Mouse (Mus musculus): ENCODE results near the gene 1700088E04Rik.

The 1700088E04Rik gene

DNA sequence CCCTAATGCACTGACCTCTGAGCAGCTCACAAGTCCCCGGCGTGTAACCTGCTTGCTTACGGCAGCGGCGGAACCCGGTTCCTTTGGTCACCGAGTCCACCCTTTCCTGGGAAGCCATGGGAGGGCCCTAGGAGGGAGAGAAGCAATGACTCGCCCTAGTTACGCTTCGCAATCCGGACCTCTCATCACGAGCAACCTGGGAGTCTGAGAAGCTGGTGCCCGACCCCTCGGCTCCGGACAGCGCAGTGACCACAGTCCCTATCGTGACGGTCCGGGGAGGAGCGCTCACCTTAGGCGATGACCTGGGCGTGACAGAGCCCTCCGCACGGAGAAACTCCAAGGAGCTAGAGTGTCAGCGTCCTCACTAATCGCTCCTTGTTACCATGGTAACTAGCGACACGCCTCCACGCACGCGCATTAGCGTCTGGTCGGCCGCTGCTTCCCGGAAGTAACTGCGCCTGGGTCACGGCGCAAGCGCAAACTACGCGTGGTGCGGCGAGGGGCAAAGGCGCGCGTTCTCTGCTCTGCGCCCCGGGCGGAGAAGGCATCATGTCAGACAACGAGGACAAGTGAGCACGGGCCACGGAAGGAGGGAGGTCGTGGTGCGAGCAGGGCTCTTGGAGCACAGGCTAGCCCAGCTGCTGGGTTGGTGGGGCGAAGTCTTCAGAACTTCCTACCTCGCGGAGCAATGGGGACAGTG, at the start of gene 1700088E04Rik, which contains the start of gene Polr2f:
1700088E04Rik (minus strand) TSS at position 388 of the 700 bp plus-strand sequence.
Polr2f (plus strand) TSS at position 144 of the 700 bp plus-strand sequence.
- peak; percentile 84 for DNase-seq (ENCODE audit: low read depth)

DNA sequence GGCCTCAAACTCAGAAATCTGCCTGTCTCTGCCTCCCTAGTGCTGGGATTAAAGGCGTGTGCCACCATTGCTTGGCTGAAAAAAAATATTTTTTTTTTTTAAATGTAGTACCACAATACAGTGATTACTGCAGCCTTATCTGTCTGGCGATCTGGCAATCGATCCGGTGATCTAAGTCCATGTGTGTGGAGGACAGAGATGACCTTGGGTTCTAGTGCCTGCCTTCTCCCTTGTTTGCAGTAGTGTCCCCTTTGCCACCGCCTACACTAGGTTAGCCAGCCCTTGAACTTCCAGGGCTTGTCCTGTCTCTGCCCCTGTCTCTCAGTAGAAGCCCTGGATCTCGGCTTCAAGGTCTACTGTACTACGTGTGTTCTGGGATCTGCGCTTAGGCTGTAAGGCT, 46.8 kb upstream of the 1700088E04Rik start:
- no peak for DNase-seq (ENCODE audit: low read depth)

DNA sequence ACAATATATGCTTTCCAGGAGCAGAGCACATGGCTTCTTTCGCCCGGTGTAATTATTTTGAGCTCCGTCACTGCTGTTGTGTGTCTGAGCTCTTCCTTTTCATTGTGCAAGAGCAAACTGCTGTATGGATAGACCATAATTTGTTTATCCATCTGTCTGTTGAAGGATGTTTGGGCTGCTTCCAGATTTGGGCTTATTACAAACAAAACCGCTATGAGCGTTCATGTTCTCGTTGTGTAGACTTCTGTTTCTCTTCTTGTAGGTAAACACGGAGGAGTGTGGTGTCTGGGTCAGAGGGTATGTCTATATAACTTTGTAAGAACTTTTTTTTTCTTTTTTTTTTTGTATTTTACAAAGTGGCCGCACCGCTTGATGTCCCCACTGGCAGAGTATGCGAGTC, 44.2 kb upstream of the 1700088E04Rik start:
- no peak for DNase-seq (ENCODE audit: low read depth)

DNA sequence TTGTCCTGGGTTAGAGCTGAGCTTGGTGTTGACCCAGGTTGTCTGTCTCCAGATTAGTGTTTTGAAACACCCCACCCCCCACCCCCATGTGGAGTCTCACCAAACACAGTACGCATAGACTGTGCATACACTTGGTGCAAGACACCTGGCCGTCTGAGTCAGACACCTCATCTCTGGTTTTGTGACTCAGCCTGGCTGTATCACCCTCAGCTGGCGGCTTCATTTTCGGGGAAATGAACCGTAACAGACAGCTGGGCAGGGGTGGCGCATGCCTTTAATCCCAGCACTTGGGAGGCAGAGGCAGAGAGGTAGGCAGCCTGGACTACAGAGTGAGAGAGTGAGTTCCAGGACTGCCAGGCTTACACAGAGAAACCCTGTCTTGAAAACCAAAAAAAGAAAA, 35.9 kb upstream of the 1700088E04Rik start:
- no peak for DNase-seq (ENCODE audit: low read depth)

DNA sequence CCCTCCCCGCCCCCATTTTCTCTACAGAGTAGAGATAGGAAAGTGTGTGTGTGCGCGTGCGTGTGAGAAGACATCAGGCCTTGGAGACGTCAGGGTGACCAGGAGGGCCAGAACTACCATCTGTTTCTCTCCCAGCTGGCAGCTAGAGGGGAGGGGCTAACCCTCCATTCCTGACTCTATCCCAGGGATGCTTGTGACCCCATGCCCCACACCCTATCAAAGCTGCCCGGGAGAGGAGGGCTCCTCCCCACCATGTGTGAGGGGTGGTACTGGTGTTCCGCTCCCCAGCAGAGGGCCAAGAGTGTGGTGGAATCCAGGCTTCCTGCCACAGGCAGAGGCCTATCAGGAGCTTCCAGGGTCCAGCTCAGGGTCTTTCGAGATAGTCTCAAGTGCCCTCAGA, 25.7 kb upstream of the 1700088E04Rik start:
- DNase-seq (ENCODE audit: low read depth): no peak

DNA sequence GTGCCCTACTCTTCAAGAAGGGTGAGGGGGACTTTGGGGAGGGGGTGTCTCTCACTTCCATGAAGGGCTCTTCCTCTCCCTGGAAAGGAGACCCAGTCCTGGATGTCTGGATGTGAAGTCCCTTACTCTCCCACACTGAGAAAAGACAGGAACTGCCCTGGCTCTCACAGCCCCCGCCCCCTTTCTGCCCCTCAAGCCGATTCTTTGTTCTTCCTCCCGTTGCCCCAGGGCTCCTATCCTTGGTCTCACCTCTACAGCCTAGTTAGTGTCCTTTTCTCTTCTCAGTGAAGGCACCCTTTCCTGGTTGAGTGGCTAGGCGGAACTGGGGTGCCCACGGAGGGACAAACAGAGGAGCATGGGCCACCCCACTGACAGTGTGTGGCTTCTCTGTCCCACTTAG, 24.1 kb upstream of the 1700088E04Rik start, which contains the start of gene Sox10:
Sox10 (minus strand) TSS at position 101 of the 400 bp plus-strand sequence.
- DNase-seq (ENCODE audit: low read depth): no peak

DNA sequence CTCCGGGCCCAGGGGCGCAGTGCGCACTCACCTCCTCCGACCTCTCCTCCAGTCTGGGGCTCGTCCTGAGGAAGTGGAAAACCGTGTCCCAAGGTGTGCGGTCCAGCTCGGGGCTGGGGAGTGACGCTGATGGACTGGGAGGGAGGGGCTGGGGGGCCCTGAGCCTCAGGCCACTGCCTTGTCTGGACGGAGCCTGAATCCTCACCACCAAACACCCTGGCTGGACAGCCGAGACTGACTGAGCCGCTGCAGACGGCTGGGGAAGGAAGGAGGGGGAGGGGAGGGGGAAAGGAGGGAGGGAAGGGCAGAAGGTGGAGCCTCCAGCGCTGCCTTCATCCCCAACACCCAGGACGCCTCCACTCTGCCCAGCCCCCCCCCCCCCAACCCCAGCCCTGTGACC, 23.2 kb upstream of the 1700088E04Rik start:
- DNase-seq (ENCODE audit: low read depth): no peak

DNA sequence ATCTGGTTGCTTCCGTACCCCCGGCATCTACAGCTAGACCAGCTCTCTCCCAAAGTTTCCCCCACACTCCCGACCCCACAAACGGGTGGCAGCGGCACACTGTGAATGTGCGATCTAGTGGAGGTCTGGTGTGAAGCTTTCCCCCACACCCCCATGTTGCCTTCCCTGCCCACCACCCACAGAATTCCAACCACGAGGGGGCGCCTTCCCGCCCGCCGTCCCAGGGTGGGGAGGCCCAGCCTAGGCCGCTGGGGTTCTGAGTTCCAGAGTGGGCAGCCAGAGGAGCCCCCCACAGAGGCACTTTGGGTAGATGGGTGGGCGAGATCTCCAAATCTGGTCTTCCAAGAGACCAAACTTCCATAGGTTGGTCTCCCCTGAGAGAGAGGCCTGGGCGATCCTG, 21.8 kb upstream of the 1700088E04Rik start:
- no peak for DNase-seq (ENCODE audit: low read depth)

DNA sequence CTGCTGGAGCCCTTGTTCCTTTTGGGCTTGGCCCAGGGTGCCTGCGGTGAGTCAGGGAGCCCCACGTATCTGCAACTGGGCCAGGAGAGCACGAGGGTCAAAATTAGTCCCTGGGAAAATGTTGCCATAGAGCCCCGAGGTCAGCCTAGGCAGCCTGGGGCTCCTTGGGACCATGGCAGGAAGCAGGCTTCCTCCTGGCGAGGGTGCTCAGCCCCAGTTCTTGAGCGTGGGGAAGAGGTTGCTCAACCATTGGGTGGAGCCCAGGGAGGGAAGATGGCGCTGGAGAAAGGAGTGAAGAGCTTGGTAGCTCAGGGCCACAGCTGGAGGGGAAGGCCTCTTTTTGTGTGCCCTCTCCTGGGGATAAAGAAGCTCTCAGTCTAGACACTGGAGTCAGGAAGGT, 21.2 kb upstream of the 1700088E04Rik start:
- no peak for DNase-seq (ENCODE audit: low read depth)

DNA sequence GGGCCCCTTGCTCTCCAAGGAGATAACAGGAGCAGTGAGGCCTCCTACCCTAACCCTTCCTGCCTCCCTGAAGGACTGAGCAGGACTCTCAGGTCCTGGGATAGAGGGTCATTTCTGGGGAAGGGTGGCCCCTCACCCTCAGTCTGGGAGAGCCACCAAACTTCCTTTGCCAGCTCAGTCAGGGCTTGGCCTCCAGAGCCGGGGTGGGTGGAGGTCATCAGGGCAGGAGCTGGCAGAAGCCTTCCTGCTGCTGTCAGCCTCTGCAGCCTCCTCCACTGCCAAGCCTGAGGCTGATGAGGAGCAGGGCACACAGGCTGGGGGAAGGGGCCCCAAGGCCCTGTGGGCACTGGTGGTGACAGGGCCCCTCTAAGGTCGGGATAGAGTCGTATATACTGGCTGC, 14.5 kb upstream of the 1700088E04Rik start:
- no peak for DNase-seq (ENCODE audit: low read depth)

DNA sequence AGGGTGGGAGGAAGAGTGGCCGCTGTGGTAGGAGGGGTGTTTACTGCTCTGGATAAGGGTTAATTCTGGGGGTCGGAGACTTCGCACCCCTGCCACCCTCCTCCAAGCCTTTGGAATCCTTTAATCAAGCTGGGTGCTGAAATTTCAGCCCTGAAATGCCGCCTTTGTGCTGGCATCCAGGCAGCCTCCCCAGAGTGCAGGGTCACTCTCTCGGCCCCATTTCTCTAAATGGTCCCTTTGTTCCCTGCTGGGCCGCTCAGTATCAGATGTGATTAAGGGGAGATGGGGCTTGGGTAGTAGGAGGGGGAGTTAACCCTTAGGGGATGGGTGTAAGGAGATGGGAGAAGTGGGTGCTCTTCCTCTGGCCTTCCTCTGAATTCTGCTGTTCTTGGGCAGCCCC, 11.7 kb upstream of the 1700088E04Rik start:
- no peak for DNase-seq (ENCODE audit: low read depth)

DNA sequence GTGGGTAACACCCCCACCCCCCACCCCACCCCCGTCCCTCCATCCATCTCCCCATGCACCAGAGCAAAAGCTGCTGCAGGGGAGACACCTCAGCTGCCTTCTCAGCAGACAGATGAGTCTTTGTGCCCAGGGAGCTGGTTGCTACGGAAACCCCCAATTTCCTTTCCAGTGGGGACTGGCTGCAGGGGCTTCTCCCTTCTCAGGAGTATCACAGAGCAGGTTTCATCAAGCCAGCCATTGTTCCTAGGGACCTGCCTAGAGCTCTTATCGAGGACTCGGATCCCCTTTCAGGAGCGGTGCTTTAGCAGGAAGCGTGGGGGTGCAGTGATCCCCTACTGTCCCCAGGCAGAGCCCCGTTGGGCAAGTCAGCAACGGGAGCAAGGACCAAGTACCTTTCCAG, 10.8 kb upstream of the 1700088E04Rik start:
- no peak for DNase-seq (ENCODE audit: low read depth)

DNA sequence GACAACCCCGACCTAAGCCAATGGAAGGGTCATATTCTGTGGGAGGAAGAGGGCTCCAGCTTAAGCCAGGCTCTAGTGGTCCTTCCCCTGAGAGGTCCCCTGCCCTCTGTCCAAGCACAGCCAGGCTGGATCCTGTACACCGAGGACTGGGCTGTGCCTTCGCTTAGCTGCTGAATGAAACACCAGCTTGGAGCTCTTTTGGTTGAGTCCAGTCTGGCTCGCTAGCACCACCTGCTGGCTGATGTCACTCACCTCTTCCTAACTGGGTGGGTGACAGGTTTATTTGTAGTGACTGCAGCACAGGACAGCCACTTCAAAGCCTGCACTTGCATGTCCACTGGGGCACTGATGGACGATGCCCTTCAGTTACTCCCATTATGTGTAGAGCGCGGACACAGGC, 7.5 kb upstream of the 1700088E04Rik start:
- DNase-seq (ENCODE audit: low read depth): peak; percentile 56

DNA sequence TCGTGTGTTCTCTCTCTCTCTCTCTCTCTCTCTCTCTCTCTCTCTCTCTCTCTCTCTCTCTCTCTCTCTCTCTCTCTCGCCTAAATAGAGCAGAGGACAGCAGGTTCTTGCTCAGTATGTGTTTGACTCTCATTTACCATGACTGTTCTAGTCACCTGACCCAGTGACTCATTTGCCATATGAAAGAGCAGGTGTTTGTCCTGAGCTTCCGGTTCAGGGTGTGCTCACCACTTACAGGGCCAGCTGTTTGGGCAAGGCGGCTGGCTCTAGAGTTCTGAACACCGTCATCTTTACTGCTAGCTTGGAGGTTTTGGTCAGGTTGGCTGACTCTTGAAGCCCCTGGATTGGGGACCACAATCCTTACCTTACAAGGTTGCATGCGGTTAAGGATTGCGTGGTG, 4.5 kb upstream of the 1700088E04Rik start:
- no peak for DNase-seq (ENCODE audit: low read depth)

DNA sequence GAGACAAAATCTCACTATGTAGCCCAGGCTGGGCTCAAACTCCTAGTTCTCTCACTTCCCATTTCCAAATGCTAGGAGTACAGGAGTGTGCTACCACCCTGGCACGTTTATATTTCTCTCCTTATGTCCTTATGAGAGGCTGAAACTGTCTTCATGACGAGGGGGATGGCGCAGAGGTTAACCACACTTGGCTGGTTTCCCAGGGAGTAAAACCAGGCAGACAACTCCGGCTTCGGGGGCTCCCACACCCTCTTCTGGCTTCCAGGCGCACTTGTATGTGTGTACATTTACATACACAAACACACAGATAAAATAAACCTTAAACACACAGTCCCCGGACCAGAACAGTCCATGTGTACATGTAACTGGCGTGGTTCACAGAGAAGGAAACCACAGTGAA, 3.0 kb upstream of the 1700088E04Rik start:
- DNase-seq (ENCODE audit: low read depth): no peak

DNA sequence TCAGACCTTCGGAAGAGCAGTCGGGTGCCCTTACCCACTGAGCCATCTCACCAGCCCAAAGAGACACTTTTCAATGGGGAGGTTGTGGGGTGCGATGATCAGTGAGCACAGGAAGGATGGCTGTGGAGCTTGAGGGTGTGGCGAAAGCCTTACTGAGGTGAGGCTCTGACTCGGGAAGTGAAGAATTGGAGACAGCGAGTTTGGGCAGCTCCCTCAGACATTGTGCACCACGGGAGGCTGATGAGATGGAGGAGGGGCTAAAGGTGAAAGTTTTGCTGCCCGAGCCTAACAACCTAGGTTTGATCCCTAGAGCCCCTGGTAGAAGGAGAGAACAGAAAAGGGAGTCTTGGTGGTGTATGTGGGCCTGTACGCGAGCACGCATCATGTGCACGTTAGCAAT, 2.3 kb upstream of the 1700088E04Rik start:
- no peak for DNase-seq (ENCODE audit: low read depth)

DNA sequence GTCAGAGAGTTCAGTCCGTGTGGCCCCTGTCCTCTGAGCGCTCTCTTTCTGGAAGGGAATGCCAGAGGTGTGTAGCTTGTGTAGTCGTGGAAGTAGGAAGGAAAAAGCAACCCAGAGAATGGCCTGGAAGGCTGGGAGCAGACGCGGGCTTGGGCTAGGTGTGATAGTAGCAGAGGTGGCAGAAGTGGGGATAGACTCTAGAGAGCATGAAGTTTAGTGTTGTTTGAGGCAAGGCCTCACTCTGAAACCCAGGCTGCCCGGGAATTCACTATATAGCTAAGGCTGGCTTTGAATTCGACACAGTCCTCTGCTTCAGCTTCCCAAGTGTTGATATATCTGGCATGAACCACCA, 489 bp upstream of the 1700088E04Rik start:
- DNase-seq (ENCODE audit: low read depth): no peak

DNA sequence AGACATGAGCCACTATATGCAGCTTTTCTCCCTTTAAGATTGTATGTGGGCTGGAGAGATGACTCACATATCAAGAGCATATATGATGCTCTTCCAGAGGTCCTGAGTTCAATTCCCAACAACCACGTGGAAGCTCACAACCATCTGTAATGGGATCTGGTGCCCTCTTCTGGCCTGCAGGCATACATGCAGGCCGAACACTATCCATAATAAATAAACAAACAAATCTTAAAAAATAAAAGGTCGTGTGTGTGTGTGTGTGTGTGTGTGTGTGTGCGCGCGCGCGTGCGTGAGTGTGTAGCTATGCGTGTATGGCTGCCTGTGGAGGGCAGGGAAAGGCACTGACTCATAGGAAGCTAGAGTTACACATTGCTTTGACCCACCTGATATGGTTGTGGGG, 1.4 kb downstream of the 1700088E04Rik start:
- DNase-seq (ENCODE audit: low read depth): no peak

DNA sequence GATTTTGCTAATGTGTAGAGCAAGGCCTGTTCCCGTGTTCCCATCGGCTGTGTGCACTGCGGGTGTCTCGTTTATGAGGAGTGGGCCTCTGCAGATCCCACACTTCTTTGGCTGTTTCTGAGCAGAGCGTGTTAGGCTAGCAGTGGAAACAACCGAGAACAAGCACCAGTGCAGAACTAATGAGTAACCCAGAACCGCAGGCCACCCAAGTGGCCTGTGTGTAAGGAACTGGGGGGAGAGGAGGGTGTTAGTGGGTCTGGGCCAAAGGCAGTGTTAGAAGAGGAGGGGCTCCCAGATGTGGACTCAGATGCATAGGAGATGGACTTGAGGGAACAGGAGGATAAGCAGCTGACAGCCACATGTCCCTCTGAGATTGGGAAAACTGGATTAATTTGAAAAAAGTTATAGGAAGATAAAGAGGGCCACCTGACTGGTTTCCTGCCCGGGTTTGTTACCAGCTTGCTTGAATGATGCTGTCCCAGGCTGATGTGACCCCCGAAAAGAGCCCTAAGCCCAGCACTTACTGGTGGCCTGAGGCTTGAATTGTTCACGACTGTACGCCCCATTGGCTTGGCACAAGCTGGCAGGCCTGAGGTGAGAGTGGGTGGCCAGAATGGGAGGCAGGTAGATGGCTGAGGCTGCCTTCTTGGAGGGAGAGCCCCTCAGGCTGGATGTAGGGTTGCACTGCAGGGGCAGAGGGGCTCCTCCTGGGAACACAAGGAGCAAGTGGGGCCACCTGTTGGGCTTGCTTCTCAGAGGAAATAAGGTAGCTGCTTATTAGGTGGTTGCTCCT, 5.1 kb downstream of the 1700088E04Rik start:
- no peak for DNase-seq (ENCODE audit: low read depth)

DNA sequence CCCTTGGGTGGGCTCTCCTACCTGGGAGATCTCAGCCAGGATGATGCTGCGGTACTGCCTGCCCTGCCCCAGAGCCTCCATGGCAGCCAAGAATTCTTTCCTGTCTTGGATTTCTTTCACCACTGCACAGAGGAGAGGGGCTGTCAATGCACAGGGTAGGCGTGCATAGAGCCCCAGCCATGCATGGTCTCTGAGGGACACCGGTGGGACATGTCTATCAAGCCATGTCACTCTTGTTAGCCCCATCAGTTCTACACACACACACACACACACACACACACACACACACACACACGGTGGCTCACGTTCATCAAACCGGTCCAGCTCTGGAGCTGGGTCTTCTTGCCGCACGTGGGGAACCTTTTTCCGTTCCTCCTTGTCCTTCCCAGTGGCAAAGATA, 5.7 kb downstream of the 1700088E04Rik start:
- DNase-seq (ENCODE audit: low read depth): no peak

DNA sequence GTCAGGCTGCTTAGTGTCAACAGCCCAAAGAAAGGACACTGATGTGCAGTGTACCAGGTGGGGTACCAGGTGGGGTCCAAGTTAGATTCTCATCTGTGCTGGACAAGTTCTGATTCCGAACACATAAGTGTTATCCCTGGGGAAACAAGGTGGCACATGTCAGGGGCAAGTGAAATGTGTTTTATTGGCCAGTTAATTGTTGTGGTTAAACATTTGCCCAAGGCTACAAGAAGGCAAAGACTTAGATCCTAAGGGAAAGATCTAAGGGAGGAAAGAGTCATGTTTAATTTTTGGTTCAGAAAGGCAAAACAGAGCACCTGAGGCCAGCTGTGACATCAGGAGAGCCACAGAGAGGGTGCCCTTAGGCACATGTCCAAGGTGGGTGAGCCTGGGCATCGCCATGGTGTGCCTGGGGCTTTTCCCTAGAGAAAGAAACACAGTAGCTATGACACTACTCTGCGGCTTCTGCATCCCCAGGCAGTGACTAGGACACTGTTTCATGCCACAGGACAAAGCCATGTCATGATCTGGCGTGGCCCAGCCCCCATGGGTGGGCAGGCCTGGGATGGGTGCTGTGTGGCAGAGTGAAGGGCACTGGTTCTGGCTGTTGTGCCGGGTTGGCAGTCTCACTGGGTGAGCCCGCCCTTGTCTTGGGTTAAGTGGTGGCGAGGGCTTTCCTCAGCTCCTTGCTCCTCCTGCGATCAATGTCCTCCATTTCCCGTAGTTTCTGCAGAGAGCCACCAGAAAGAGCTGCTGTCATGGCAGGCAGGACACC, 6.4 kb downstream of the 1700088E04Rik start:
- no peak for DNase-seq (ENCODE audit: low read depth)

DNA sequence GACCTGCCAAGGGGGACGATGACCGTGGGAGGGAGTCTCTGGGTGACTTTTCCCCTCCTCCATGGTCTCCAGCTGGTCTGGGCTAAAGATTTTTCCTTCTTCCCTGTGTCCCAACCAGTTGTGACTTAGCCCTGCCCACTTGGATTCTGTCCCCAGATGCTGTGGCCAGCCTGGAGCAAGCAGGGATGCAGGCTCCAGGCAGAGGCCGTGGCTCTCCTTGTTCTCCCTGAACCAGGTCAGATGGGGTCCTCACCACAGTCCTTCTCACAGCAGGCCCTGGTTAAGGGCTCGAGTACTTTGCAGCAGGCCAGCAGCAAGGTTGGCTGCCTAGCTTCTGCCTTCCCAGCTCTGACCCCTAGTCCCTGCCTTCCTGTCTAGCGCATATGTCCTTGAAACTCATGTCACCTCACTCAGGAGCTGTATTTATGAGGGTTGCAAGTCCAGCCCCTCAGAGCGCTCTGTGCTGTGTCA, 7.8 kb downstream of the 1700088E04Rik start:
- no peak for DNase-seq (ENCODE audit: low read depth)

DNA sequence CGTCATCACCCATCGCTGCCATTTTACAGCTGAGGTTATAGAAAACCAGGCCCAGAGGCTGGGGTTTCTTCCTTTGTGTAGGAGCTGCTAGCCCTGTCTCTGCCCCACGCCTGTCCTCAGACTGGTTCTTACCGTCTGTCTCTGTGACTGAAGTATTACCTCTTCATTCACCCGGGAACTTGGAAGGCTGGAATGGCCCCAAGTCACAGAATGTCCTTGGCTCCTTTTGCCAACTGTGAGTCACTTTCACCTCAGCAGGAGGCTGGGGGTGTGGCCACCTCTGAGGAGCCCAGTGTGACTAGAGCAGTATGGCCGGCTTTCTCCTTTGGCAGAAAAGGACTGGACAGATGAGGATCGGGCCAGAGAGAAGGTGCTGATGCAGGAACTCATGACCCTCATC, 9.6 kb downstream of the 1700088E04Rik start:
- peak; percentile 86 for DNase-seq (ENCODE audit: low read depth)

Data from fibroblast of lung, adult 2 months (primary cell).